Mouse (Mus musculus) liver, embryonic 14.5 days (tissue): ENCODE results near the gene Nebl.

Source experiments
- CTCF ChIP-seq: IDR thresholded peaks from 2 replicates; pipeline ENCODE4 v1.5.1; 2016; ENCODE audit warnings: antibody characterized with exemption, low read depth, control low read depth
- EP300 ChIP-seq: IDR thresholded peaks from 2 replicates; pipeline ENCODE4 v1.6.1; 2016; ENCODE audit warnings: antibody characterized with exemption, low read depth

DNA sequence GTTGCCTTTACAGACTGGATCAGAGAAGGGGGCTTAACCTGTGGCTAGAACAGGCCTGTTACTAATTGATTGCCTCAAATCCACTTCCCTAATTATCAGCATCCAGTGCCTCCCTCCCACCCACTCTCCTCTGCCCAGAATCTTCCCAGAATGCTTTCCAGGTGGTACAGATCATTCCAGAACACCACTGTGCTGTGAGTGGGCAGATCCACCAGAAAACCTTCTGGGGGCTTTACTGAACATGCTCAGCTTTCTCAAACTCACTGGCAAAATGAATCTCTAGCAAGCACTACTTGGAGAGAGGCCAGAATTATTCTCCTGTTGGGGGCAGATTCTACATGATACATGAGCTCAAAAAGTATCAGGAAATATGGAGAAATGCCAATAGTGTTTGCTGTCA, 277.6 kb downstream of the Nebl start:
- no peak for TF ChIP-seq CTCF
- TF ChIP-seq EP300, result no peak
